In genomic region chr7:127588901-127589300, GRCm38 (mm10) we compare ENCODE assay signal across 8 mouse cellular contexts. TPM values are rescaled to one million over a fixed set of nuclear protein-coding genes. Genes with fewer than 3 reads are reported as not detected.
A peak's percentile ranks its signal among the peaks of the same experiment; 100 is the strongest.
DNase-seq lines count a peak whose midpoint lies in the region; ATAC-seq and TF ChIP-seq lines count a peak whose summit lies in the region.

No protein-coding gene starts in this region.

- peak overlapping the region; percentile 98 for H3K4me3 ChIP-seq in heart, postnatal 0 days (ENCODE audit: low read depth, low read length)
- H3K4me3 ChIP-seq in MEL (ENCODE audit: control insufficient read depth in 1 of 2, insufficient read depth in 1 of 2, low read depth in 2 of 2, low read length in 2 of 2): peak overlapping the region; percentile 90 to 97
- H3K4me3 ChIP-seq in hindbrain, embryonic 10.5 days: peak overlapping the region; percentile 92
- H3K4me3 ChIP-seq in macrophage (ENCODE audit: inconsistent target): peak overlapping the region; percentile 74

- no peak for TF ChIP-seq CTCF in heart, postnatal 0 days (IDR thresholded peaks at IDR 0.05; ENCODE audit: low read depth)
- no peak for TF ChIP-seq CTCF in MEL (IDR thresholded peaks at IDR 0.05 in 2 of 3, conservative IDR thresholded peaks at IDR 0.05 in 1 of 3; ENCODE audit: control insufficient read depth in 1 of 3, insufficient read depth in 1 of 3, low read depth in 2 of 3, low read length in 3 of 3, poor library complexity in 1 of 3, severe bottlenecking in 1 of 3)

- DNase-seq in heart, postnatal 0 days (ENCODE audit: low spot score): no peak
- no peak for DNase-seq in heart, adult 11 months
- no peak for DNase-seq in MEL (ENCODE audit: low read depth, low spot score)
- DNase-seq in hindbrain, embryonic 10.5 days (ENCODE audit: low spot score): no peak
- no peak for DNase-seq in cerebellum, adult 11 months
- no peak for DNase-seq in natural killer cell, adult 2 months (ENCODE audit: low spot score in 2 of 2)
- DNase-seq in frontal cortex, postnatal 36 days (ENCODE audit: low spot score in 2 of 2): no peak

- H3K4me2 ChIP-seq in heart, postnatal 0 days (ENCODE audit: low read depth, low read length): peak overlapping the region; percentile 92

- ATAC-seq in heart, postnatal 0 days (ENCODE audit: insufficient read depth, low read depth): peak; percentile 1; the same call in 1 of the 2 replicates

- peaks cover 47% of the 10 kb centered on the region for H3K36me3 ChIP-seq in heart, postnatal 0 days (replicated peaks; ENCODE audit: control insufficient read depth, insufficient read depth, low read length)
- H3K36me3 ChIP-seq in MEL (ENCODE audit: control insufficient read depth in 1 of 2, insufficient read depth in 2 of 2, low read length in 2 of 2): peaks cover 3 to 30% of the 10 kb centered on the region in 2 experiments; a peak in 3 of 4 replicates
- peaks cover 64% of the 10 kb centered on the region for H3K36me3 ChIP-seq in hindbrain, embryonic 10.5 days
- H3K36me3 ChIP-seq in macrophage (ENCODE audit: inconsistent target): peaks cover 39% of the 10 kb centered on the region

- H3K9me3 ChIP-seq in heart, postnatal 0 days (replicated peaks; ENCODE audit: control insufficient read depth, low read length): no peaks in the 10 kb centered on the region
- no peaks in the 10 kb centered on the region for H3K9me3 ChIP-seq in MEL (replicated peaks; ENCODE audit: insufficient read depth, low read length)
- no peaks in the 10 kb centered on the region for H3K9me3 ChIP-seq in hindbrain, embryonic 10.5 days

- no peak for TF ChIP-seq RAD21 in MEL (IDR thresholded peaks at IDR 0.05; ENCODE audit: low read depth, low read length)

- H3K27me3 ChIP-seq in heart, postnatal 0 days (ENCODE audit: control insufficient read depth, insufficient read depth, low read length): no peaks in the 10 kb centered on the region
- H3K27me3 ChIP-seq in MEL (ENCODE audit: control insufficient read depth in 1 of 2, insufficient read depth in 2 of 2, low read length in 2 of 2): no peaks in the 10 kb centered on the region
- no peaks in the 10 kb centered on the region for H3K27me3 ChIP-seq in hindbrain, embryonic 10.5 days (ENCODE audit: insufficient read depth, poor library complexity, severe bottlenecking)

- WGBS in heart, postnatal 0 days: 5% methylated on average over 29 of the region's 29 CpGs
- WGBS in hindbrain, embryonic 10.5 days: 7% methylated on average over 29 of the region's 29 CpGs
- WGBS in macrophage (ENCODE audit: missing documents): 5% methylated on average over 27 of the region's 29 CpGs

- no peak for TF ChIP-seq EP300 in heart, postnatal 0 days (IDR thresholded peaks at IDR 0.05; ENCODE audit: low read depth)
- TF ChIP-seq EP300 in MEL (IDR thresholded peaks at IDR 0.05; ENCODE audit: low read depth in 1 of 2, low read length in 2 of 2): no peak

- H3K79me2 ChIP-seq in MEL (ENCODE audit: control insufficient read depth, insufficient read depth, low read length, poor library complexity) (peaks cover 12% of the 10 kb centered on the region), macrophage (ENCODE audit: inconsistent target) (peaks cover 22% of the 10 kb centered on the region)

- H3K9ac ChIP-seq in heart, postnatal 0 days (replicated peaks; ENCODE audit: low read depth, low read length): peak overlapping the region; percentile 91
- peak overlapping the region; percentile 87 for H3K9ac ChIP-seq in MEL (ENCODE audit: control insufficient read depth, low read depth, low read length, poor library complexity, severe bottlenecking)

- peaks cover 17% of the 10 kb centered on the region for H3K4me1 ChIP-seq in heart, postnatal 0 days (ENCODE audit: control insufficient read depth, insufficient read depth)
- peaks cover 6 to 33% of the 10 kb centered on the region in 2 experiments; a peak in 3 of 4 replicates for H3K4me1 ChIP-seq in MEL (ENCODE audit: control insufficient read depth in 1 of 2, insufficient read depth in 2 of 2, low read length in 2 of 2)
- H3K4me1 ChIP-seq in hindbrain, embryonic 10.5 days (replicated peaks): peaks cover 22% of the 10 kb centered on the region

- TF ChIP-seq POLR2A in MEL (IDR thresholded peaks at IDR 0.05; ENCODE audit: control insufficient read depth in 1 of 2, insufficient read depth in 1 of 2, low read depth in 1 of 2, low read length in 2 of 2, poor library complexity in 1 of 2): no peak

- peak overlapping the region; percentile 83 for H3K27ac ChIP-seq in heart, postnatal 0 days (ENCODE audit: low read depth)
- peak overlapping the region; percentile 41 for H3K27ac ChIP-seq in MEL (ENCODE audit: control insufficient read depth, low read depth, low read length)
- peak overlapping the region; percentile 90 for H3K27ac ChIP-seq in hindbrain, embryonic 10.5 days
- H3K27ac ChIP-seq in macrophage: peak overlapping the region; percentile 25

TF ChIP-seq in MEL, 35 proteins besides CTCF, POLR2A, EP300 and RAD21 (continues in another document):
- TF ChIP-seq HCFC1 (IDR thresholded peaks at IDR 0.05; ENCODE audit: low read depth, low read length) (no peak), GATA1 (IDR thresholded peaks at IDR 0.05; ENCODE audit: low read depth, low read length) (no peak)

RNA-seq across cellular contexts. Expression of gene Rnf40, which starts 0.3 kb away (rescaled TPM):
- total RNA-seq in heart, postnatal 0 days (2014; rRNA removed; ENCODE audit: low replicate concordance): 20.7 and 26.6 TPM in 2 replicates
- 21.3 and 23.1 TPM in 2 replicates for polyA plus RNA-seq in heart, postnatal 0 days (2015; fragmentation: Nextera tagmentation; extraction: Ambion mirVana)
- 43.8 and 49.5 TPM in 2 replicates for total RNA-seq in MEL (2012; rRNA removed)
- polyA plus RNA-seq in MEL (2012; ENCODE audit: insufficient read depth in 1 of 2, insufficient read length in 2 of 2, low read depth in 1 of 2, low replicate concordance in 2 of 2, missing spikeins in 1 of 2): 10 to 100 TPM in 1 of 2 experiments, not detected in 1; 75.1 TPM
- polyA plus RNA-seq in hindbrain, embryonic 10.5 days (2016; fragmentation: Nextera tagmentation; extraction: Ambion mirVana): 57.8 and 58.8 TPM in 2 replicates
- 100 to 1,000 TPM in 18 of 26 experiments, 10 to 100 TPM in 8; 81.8 to 208 (median 111) TPM for total RNA-seq in macrophage (2018; cell fraction: chromatin; rRNA removed)
- total RNA-seq in macrophage (2018; cell fraction: cytosol; rRNA removed): 10 to 100 TPM; 27.3 to 46.6 (median 35.7) TPM
- 10 to 100 TPM; 40.6 to 87.4 (median 62.0) TPM for total RNA-seq in macrophage (2018; cell fraction: nucleus; rRNA removed)
- polyA plus RNA-seq in macrophage (2018): 27.1 to 29.6 TPM (median 28.3 TPM) in 3 replicates

RNA-seq across cellular contexts. Expression of gene Ccdc189, which starts 0.5 kb away (rescaled TPM):
- total RNA-seq in heart, postnatal 0 days (2014; rRNA removed; ENCODE audit: low replicate concordance): 9.9 and 15.0 TPM in 2 replicates
- polyA plus RNA-seq in heart, postnatal 0 days (2015; fragmentation: Nextera tagmentation; extraction: Ambion mirVana): 16.0 and 17.6 TPM in 2 replicates
- total RNA-seq in MEL (2012; rRNA removed): 3.6 and 6.9 TPM in 2 replicates
- polyA plus RNA-seq in MEL (2012; ENCODE audit: insufficient read depth in 1 of 2, insufficient read length in 2 of 2, low read depth in 1 of 2, low replicate concordance in 2 of 2, missing spikeins in 1 of 2): 1 to 10 TPM in 1 of 2 experiments, not detected in 1; 4.2 TPM
- 15.7 and 16.5 TPM in 2 replicates for polyA plus RNA-seq in hindbrain, embryonic 10.5 days (2016; fragmentation: Nextera tagmentation; extraction: Ambion mirVana)
- 10 to 100 TPM in 1 of 26 experiments, 1 to 10 TPM in 18, under 1 TPM in 1, not detected in 6; 0.99 to 11.1 (median 2.7) TPM for total RNA-seq in macrophage (2018; cell fraction: chromatin; rRNA removed)
- 1 to 10 TPM in 25 of 26 experiments, under 1 TPM in 1; 0.99 to 2.9 (median 2.0) TPM for total RNA-seq in macrophage (2018; cell fraction: cytosol; rRNA removed)
- 10 to 100 TPM in 1 of 26 experiments, 1 to 10 TPM in 18, under 1 TPM in 4, not detected in 3; 0.35 to 10.2 (median 2.0) TPM for total RNA-seq in macrophage (2018; cell fraction: nucleus; rRNA removed)
- polyA plus RNA-seq in macrophage (2018): 0.72 to 3.0 TPM (median 2.9 TPM) in 3 replicates

RNA-seq across cellular contexts. Expression of gene Phkg2, which starts 15.8 kb away (rescaled TPM):
- total RNA-seq in heart, postnatal 0 days (2014; rRNA removed; ENCODE audit: low replicate concordance): 27.3 and 44.1 TPM in 2 replicates
- 22.2 and 23.1 TPM in 2 replicates for polyA plus RNA-seq in heart, postnatal 0 days (2015; fragmentation: Nextera tagmentation; extraction: Ambion mirVana)
- 22.9 and 23.3 TPM in 2 replicates for total RNA-seq in MEL (2012; rRNA removed)
- polyA plus RNA-seq in MEL (2012; ENCODE audit: insufficient read depth in 1 of 2, insufficient read length in 2 of 2, low read depth in 1 of 2, low replicate concordance in 2 of 2, missing spikeins in 1 of 2) (10 to 100 TPM in 1 of 2 experiments, not detected in 1; 70.8 TPM), macrophage (2018) (23.8 to 33.8 TPM (median 26.9 TPM) in 3 replicates)
- polyA plus RNA-seq in hindbrain, embryonic 10.5 days (2016; fragmentation: Nextera tagmentation; extraction: Ambion mirVana): 47.0 and 54.1 TPM in 2 replicates
- total RNA-seq in macrophage (2018; cell fraction: chromatin; rRNA removed): 100 to 1,000 TPM in 8 of 26 experiments, 10 to 100 TPM in 18; 19.3 to 140 (median 73.0) TPM
- 10 to 100 TPM; 18.0 to 30.2 (median 23.5) TPM for total RNA-seq in macrophage (2018; cell fraction: cytosol; rRNA removed)
- 100 to 1,000 TPM in 3 of 26 experiments, 10 to 100 TPM in 23; 17.5 to 128 (median 53.4) TPM for total RNA-seq in macrophage (2018; cell fraction: nucleus; rRNA removed)

RNA-seq across cellular contexts. Expression of gene Zfp629, which starts 26.7 kb away (rescaled TPM):
- 16.8 and 22.0 TPM in 2 replicates for total RNA-seq in heart, postnatal 0 days (2014; rRNA removed; ENCODE audit: low replicate concordance)
- polyA plus RNA-seq in heart, postnatal 0 days (2015; fragmentation: Nextera tagmentation; extraction: Ambion mirVana): 6.9 and 11.3 TPM in 2 replicates
- 9.4 and 12.6 TPM in 2 replicates for total RNA-seq in MEL (2012; rRNA removed)
- polyA plus RNA-seq in MEL (2012; ENCODE audit: insufficient read depth in 1 of 2, insufficient read length in 2 of 2, low read depth in 1 of 2, low replicate concordance in 2 of 2, missing spikeins in 1 of 2) (10 to 100 TPM in 1 of 2 experiments, not detected in 1; 10.8 TPM), macrophage (2018) (5.9 to 11.5 TPM (median 8.2 TPM) in 3 replicates)
- polyA plus RNA-seq in hindbrain, embryonic 10.5 days (2016; fragmentation: Nextera tagmentation; extraction: Ambion mirVana): 34.5 and 36.7 TPM in 2 replicates
- total RNA-seq in macrophage (2018; cell fraction: chromatin; rRNA removed): 10 to 100 TPM in 21 of 26 experiments, 1 to 10 TPM in 5; 6.1 to 37.3 (median 14.8) TPM
- 1 to 10 TPM; 1.2 to 9.3 (median 4.5) TPM for total RNA-seq in macrophage (2018; cell fraction: cytosol; rRNA removed)
- total RNA-seq in macrophage (2018; cell fraction: nucleus; rRNA removed): 10 to 100 TPM in 11 of 26 experiments, 1 to 10 TPM in 15; 2.7 to 31.1 (median 9.3) TPM

RNA-seq across cellular contexts. Expression of gene Tmem265, which starts 27.7 kb away (rescaled TPM):
- total RNA-seq in heart, postnatal 0 days (2014; rRNA removed; ENCODE audit: low replicate concordance): not detected in 2 replicates
- polyA plus RNA-seq in heart, postnatal 0 days (2015; fragmentation: Nextera tagmentation; extraction: Ambion mirVana): 2.6 and 3.3 TPM in 2 replicates
- total RNA-seq in MEL (2012; rRNA removed): not detected in 2 replicates
- polyA plus RNA-seq in MEL (2012; ENCODE audit: insufficient read depth in 1 of 2, insufficient read length in 2 of 2, low read depth in 1 of 2, low replicate concordance in 2 of 2, missing spikeins in 1 of 2): not detected
- 7.9 and 13.7 TPM in 2 replicates for polyA plus RNA-seq in hindbrain, embryonic 10.5 days (2016; fragmentation: Nextera tagmentation; extraction: Ambion mirVana)
- 1 to 10 TPM in 1 of 26 experiments, not detected in 25; 2.8 TPM for total RNA-seq in macrophage (2018; cell fraction: chromatin; rRNA removed)
- not detected for total RNA-seq in macrophage (2018; cell fraction: cytosol; rRNA removed)
- total RNA-seq in macrophage (2018; cell fraction: nucleus; rRNA removed): not detected
- polyA plus RNA-seq in macrophage (2018): not detected in 3 replicates

Comparison
In these comparisons a context has a peak if more than half of its experiments do, and no peak if none do; other contexts are left out.
1. H3K27ac ChIP-seq: peak in every context shown above with its lines; median percentile 90 in hindbrain, embryonic 10.5 days; 83 in heart, postnatal 0 days; 41 in MEL; 25 in macrophage.